Mouse (Mus musculus) CH12.LX (cell line): ENCODE results near the gene 1700067K01Rik. TPM values are rescaled to one million over a fixed set of nuclear protein-coding genes. Genes with fewer than 3 reads are reported as not detected.

Experiments used
- DNase-seq: peaks from one replicate; pipeline ENCODE4 v3.0.0-alpha.2; 2013; ENCODE audit errors: extremely low read depth
- H3K27ac ChIP-seq: 2 replicates; pipeline ENCODE4 v1.5.1; 2012; ENCODE audit warnings: low read depth, mild to moderate bottlenecking, control low read depth, moderate library complexity; ENCODE audit not compliant: insufficient read depth
- H3K27me3 ChIP-seq: replicated peaks from 2 replicates; pipeline ENCODE3; 2012; ENCODE audit warnings: inconsistent platforms
- H3K36me3 ChIP-seq, 2 experiments: replicated peaks in 1 of 2; 2 replicates each; pipeline versions ENCODE3 to v1.6.1; 2012; ENCODE audit warnings: inconsistent platforms in 1 of 2, low read length in 1 of 2, mild to moderate bottlenecking in 1 of 2, mixed read lengths in 1 of 2, moderate library complexity in 1 of 2; ENCODE audit not compliant: control insufficient read depth in 1 of 2, insufficient read depth in 1 of 2
- H3K4me1 ChIP-seq, 2 experiments: 2 replicates each; pipeline ENCODE4 v1.6.1; 2012; ENCODE audit warnings: inconsistent platforms in 1 of 2, moderate library complexity in 1 of 2; ENCODE audit not compliant: insufficient read depth in 2 of 2, control insufficient read depth in 1 of 2
- H3K4me2 ChIP-seq: 2 replicates; pipeline ENCODE4 v1.6.1; 2012; ENCODE audit warnings: low read depth, mild to moderate bottlenecking, control low read depth; ENCODE audit not compliant: poor library complexity, insufficient read depth, severe bottlenecking
- H3K4me3 ChIP-seq, 3 experiments: fragments of 150-350 bp in 1 of 3; sonication (generic) in 1 of 3; replicated peaks in 1 of 3; 2 replicates each; pipeline versions ENCODE3 to v1.5.1; 2011 to 2012; ENCODE audit warnings: low read depth in 2 of 3, low read length in 2 of 3, mild to moderate bottlenecking in 2 of 3, moderate library complexity in 2 of 3, control low read depth in 1 of 3, improper control_type of control experiment in 1 of 3, inconsistent platforms in 1 of 3, mixed read lengths in 1 of 3; ENCODE audit not compliant: poor library complexity in 1 of 3
- H3K79me2 ChIP-seq: replicated peaks from 2 replicates; pipeline ENCODE4 v1.6.1; 2012; ENCODE audit warnings: mild to moderate bottlenecking, moderate library complexity; ENCODE audit not compliant: control insufficient read depth, poor library complexity, insufficient read depth, severe bottlenecking; ENCODE audit errors: extremely low read depth
- H3K9ac ChIP-seq: 2 replicates; pipeline ENCODE4 v1.6.1; 2012; ENCODE audit warnings: low read depth, mild to moderate bottlenecking, control low read depth, moderate library complexity; ENCODE audit not compliant: insufficient read depth
- H3K9me3 ChIP-seq: replicated peaks from 2 replicates; pipeline ENCODE3; 2012; ENCODE audit warnings: low read length, inconsistent platforms, mixed read lengths
- CHD1 ChIP-seq: IDR thresholded peaks from 2 replicates; pipeline ENCODE4 v1.6.1; 2012; ENCODE audit warnings: low read depth, low read length, improper control_type of control experiment, inconsistent platforms
- EP300 ChIP-seq: IDR thresholded peaks from 2 replicates; pipeline ENCODE4 v1.6.1; 2011; ENCODE audit warnings: low read length, improper control_type of control experiment
- ETS1 ChIP-seq: conservative IDR thresholded peaks from 2 replicates; pipeline ENCODE4 v1.6.1; 2012; ENCODE audit warnings: low read depth, mild to moderate bottlenecking, inconsistent platforms, low read length, improper control_type of control experiment, moderate library complexity
- IRF4 ChIP-seq: IDR thresholded peaks from 2 replicates; pipeline ENCODE4 v1.6.1; 2014; ENCODE audit warnings: low read depth, mild to moderate bottlenecking, inconsistent platforms, low read length, improper control_type of control experiment
- JUND ChIP-seq: conservative IDR thresholded peaks from 2 replicates; pipeline ENCODE4 v1.6.1; 2011; ENCODE audit warnings: low read depth, low read length, improper control_type of control experiment
- MAX ChIP-seq: IDR thresholded peaks from 2 replicates; pipeline ENCODE4 v1.6.1; 2011; ENCODE audit warnings: low read length, improper control_type of control experiment
- MAZ ChIP-seq: IDR thresholded peaks from 2 replicates; pipeline ENCODE4 v1.6.1; 2012; ENCODE audit warnings: low read depth, mild to moderate bottlenecking, inconsistent platforms, low read length, improper control_type of control experiment, moderate library complexity
- MEF2A ChIP-seq: IDR thresholded peaks from 2 replicates; pipeline ENCODE4 v1.6.1; 2014; ENCODE audit warnings: low read depth, mild to moderate bottlenecking, inconsistent platforms, low read length, improper control_type of control experiment, borderline replicate concordance
- RAD21 ChIP-seq: IDR thresholded peaks from 2 replicates; pipeline ENCODE4 v1.6.1; 2011; ENCODE audit warnings: low read depth, mild to moderate bottlenecking, low read length, improper control_type of control experiment, moderate library complexity
- SMC3 ChIP-seq: IDR thresholded peaks from 2 replicates; pipeline ENCODE4 v1.6.1; 2011; ENCODE audit warnings: low read depth, low read length, improper control_type of control experiment
- TBP ChIP-seq: conservative IDR thresholded peaks from 2 replicates; pipeline ENCODE4 v1.6.1; 2011; ENCODE audit warnings: low read depth, low read length, improper control_type of control experiment
- TCF12 ChIP-seq: IDR thresholded peaks from 2 replicates; pipeline ENCODE4 v1.6.1; 2014; ENCODE audit warnings: low read depth, mild to moderate bottlenecking, inconsistent platforms, low read length, improper control_type of control experiment
- UBTF ChIP-seq: IDR thresholded peaks from 2 replicates; pipeline ENCODE4 v1.6.1; 2012; ENCODE audit warnings: low read depth, mild to moderate bottlenecking, inconsistent platforms, low read length, improper control_type of control experiment, moderate library complexity
- ZC3H11A ChIP-seq: IDR thresholded peaks from 2 replicates; pipeline ENCODE4 v1.6.1; 2012; ENCODE audit warnings: low read depth, mild to moderate bottlenecking, inconsistent platforms, low read length, improper control_type of control experiment
- ZMIZ1 ChIP-seq: IDR thresholded peaks from 2 replicates; pipeline ENCODE4 v1.6.1; 2012; ENCODE audit warnings: low read depth, mild to moderate bottlenecking, inconsistent platforms, low read length, improper control_type of control experiment
- ZNF384 ChIP-seq: IDR thresholded peaks from 2 replicates; pipeline ENCODE4 v1.6.1; 2012; ENCODE audit warnings: low read depth, low read length, improper control_type of control experiment, inconsistent platforms
- dilution Hi-C: fragments of 300-500 bp; cut with MboI; formaldehyde crosslinking; loops from 2 replicates; pipeline ENCODE4 v1.14.3; 2020; ENCODE audit warnings: low sequenced_read_pairs; ENCODE audit not compliant: extremely low pct_unique_long_range_greater_than_20kb, extremely low pct_ligation_motif_present
- in situ Hi-C: fragments of 300-500 bp; cut with MboI; formaldehyde crosslinking; loops from 3 replicates; pipeline ENCODE4 v1.14.3; 2019; ENCODE audit warnings: low sequenced_read_pairs, low pct_ligation_motif_present, low pct_unique_long_range_greater_than_20kb, mixed read lengths
- polyA plus RNA-seq: library from polyadenylated mRNA; unstranded; fragments of >175 nt; gene quantifications from 2 replicates; pipeline ENCODE4 v1.2.1, GENCODE M21; 2012; ENCODE audit warnings: low read depth; ENCODE audit not compliant: insufficient read length
- total RNA-seq, 2 experiments: library from RNA; depleted of rRNA; stranded (reverse); fragments of 300-350 nt in 1 of 2; fragments of >200 nt in 1 of 2; gene quantifications; 2 replicates each; pipeline ENCODE4 v1.2.3; 2012 to 2014

The 1700067K01Rik gene
- total and polyA plus RNA-seq, 3 experiments: 0.38 to 0.67 TPM; not detected in 1

DNA sequence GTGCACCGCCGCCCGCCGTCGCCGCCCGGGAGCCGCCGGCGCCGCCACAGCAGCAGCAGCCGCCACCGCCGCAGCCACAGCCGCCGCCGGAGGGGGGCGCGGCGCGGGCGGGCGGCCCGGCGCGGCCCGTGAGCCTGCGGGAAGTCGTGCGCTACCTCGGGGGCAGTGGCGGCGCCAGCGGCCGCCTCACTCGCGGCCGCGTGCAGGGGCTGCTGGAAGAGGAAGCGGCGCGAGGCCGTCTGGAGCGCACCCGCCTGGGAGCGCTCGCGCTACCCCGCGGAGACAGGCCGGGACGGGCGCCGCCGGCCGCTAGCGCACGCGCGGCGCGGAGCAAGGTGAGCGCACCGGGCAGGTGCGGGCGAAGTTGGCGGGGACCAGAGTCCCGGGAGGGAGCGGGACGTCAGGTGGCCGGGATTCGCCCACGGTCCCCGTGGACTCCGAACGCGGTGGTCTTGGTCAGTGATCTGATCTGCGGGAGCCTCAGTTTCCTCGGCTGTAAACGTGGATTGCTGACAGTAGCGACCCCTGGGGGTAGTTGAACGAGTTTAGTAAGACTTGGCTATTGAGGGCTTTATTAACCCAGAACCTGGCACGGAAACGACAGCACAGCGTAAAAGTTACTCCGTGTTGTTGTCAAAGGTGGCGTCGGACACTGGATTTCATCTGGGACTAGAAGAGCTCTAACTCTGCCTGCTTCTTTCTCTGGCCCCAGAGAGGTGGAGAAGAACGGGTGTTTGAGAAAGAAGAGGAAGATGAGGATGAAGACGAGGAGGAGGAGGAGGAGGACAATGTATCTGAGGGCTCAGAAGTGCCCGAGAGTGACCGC, 2.9 kb upstream of the 1700067K01Rik start (continued):
- TF ChIP-seq RAD21: peak; percentile 20
- no peak for TF ChIP-seq IRF4
- peak; percentile 46 for TF ChIP-seq SMC3
- TF ChIP-seq MEF2A: 0 out of 2 replicates have a peak, but pooled peaks have one; percentile 18
- peak; percentile 85 for TF ChIP-seq UBTF
- TF ChIP-seq MAZ: no peak
- no peak for TF ChIP-seq CHD1
- no peak for TF ChIP-seq TBP
- TF ChIP-seq ZMIZ1: no peak

DNA sequence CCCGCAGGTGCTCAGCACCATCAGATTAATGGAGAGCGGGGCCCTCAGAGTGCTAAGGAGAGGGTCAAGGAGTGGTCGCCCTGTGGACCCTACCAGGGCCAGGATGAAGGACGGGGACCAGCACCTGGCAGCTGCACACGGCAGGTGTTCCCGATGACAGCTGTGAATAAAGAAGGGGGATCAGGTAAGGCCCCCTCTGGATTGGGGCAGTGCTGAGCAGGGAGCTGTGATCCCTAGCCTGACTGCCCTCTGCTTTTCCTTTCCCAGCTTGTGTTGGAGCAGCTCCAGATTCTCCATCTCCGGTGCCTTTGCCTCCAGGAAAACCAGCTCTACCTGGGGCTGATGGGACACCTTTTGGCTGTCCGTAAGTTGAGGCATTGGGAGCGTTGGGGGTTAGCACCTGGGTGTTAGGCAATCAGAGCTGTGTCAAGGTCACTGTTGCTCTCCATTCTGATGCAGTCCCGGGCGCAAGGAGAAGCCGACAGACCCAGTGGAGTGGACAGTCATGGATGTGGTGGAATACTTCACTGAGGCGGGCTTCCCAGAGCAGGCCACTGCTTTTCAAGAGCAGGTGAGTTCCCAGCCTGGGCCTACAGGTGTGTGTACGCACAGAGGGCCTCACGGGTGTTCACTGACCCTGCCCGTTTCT, 2.1 kb upstream of the 1700067K01Rik start:
- H3K27me3 ChIP-seq: no peaks in the 10 kb centered on the region
- H3K9ac ChIP-seq: peak overlapping the region; percentile 81
- peaks cover 18 to 38% of the 10 kb centered on the region in 2 experiments for H3K4me1 ChIP-seq
- peaks cover 14 to 44% of the 10 kb centered on the region in 2 experiments for H3K36me3 ChIP-seq
- no peak overlapping the region for H3K27ac ChIP-seq
- DNase-seq: no peak
- in situ Hi-C loops: no loop called here
- no peak for TF ChIP-seq RAD21
- TF ChIP-seq TCF12: no peak
- TF ChIP-seq MAX: no peak
- no peak for TF ChIP-seq EP300
- TF ChIP-seq IRF4: no peak
- no peak for TF ChIP-seq ETS1
- TF ChIP-seq ZC3H11A: no peak
- H3K79me2 ChIP-seq: peaks cover 3% of the 10 kb centered on the region; the same call in 1 of the 2 replicates
- H3K4me2 ChIP-seq: peak overlapping the region; percentile 62
- H3K9me3 ChIP-seq: no peaks in the 10 kb centered on the region
- H3K4me3 ChIP-seq: peak overlapping the region; percentile 58 to 80 (median 71)
- dilution Hi-C loops: no loop called here

DNA sequence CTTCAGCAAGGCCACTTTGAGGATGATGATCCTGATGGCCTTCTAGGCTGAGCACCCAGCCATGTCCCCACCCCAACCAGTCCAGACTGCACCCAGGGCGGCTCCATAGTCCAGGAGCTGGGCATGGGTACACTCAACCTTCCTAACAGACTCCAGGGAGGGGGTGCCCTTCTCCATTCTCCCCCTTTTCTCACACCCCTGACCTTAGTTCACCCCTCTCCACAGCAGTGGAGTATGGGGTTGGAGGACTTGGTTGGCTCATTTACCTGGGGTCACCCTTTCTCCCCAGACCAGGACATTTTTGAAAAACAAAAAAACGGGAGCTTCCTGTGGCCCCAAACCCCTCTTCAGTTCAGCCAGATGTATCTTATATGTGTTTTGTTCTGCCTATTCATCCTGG, 1.5 kb upstream of the 1700067K01Rik start:
- Histone ChIP-seq H3K9me3 (no peaks in the 10 kb centered on the region), H3K4me3 (no peak overlapping the region), H3K79me2 (peaks cover 3% of the 10 kb centered on the region; the same call in 1 of the 2 replicates), H3K9ac (no peak overlapping the region), H3K4me1 (peaks cover 18 to 37% of the 10 kb centered on the region in 2 experiments), H3K27me3 (no peaks in the 10 kb centered on the region), H3K4me2 (no peak overlapping the region), H3K27ac (no peak overlapping the region), H3K36me3 (peaks cover 14 to 44% of the 10 kb centered on the region in 2 experiments)
- TF ChIP-seq ZC3H11A: no peak
- no peak for TF ChIP-seq JUND
- no peak for TF ChIP-seq ZNF384
- no peak for DNase-seq
- in situ Hi-C loops (no loop called here), dilution Hi-C loops (no loop called here)
